Mouse (Mus musculus): ENCODE results near the gene 4931406P16Rik.
A peak's percentile ranks its signal among the peaks of the same experiment; 100 is the strongest.

4931406P16Rik gene

GRCm38 (mm10) chr7:34312786-34313442 is 437 bp downstream of the 4931406P16Rik start:
- peak; percentile 31 for DNase-seq (ENCODE audit: low read depth, low spot score)

- no peak for DNase-seq (ENCODE audit: low read depth, low spot score)
These were observed 4.1 kb downstream of the 4931406P16Rik start for GRCm38 (mm10) chr7:34309186-34309764.

GRCm38 (mm10) chr7:34308586-34308985 is 4.8 kb downstream of the 4931406P16Rik start:
- DNase-seq (ENCODE audit: low read depth, low spot score) = no peak

- no peak for DNase-seq (ENCODE audit: low read depth, low spot score)
These were observed 7.9 kb downstream of the 4931406P16Rik start for GRCm38 (mm10) chr7:34305454-34305853.

GRCm38 (mm10) chr7:34302651-34303050 is 10.7 kb downstream of the 4931406P16Rik start:
- no peak for DNase-seq (ENCODE audit: low read depth, low spot score)

GRCm38 (mm10) chr7:34301952-34302351 is 11.4 kb downstream of the 4931406P16Rik start:
- no peak for DNase-seq (ENCODE audit: low read depth, low spot score)

GRCm38 (mm10) chr7:34298818-34299217 is 14.5 kb downstream of the 4931406P16Rik start:
- DNase-seq (ENCODE audit: low read depth, low spot score) = no peak

GRCm38 (mm10) chr7:34296124-34296523 is 17.2 kb downstream of the 4931406P16Rik start:
- no peak for DNase-seq (ENCODE audit: low read depth, low spot score)

GRCm38 (mm10) chr7:34292633-34293032 is 20.7 kb downstream of the 4931406P16Rik start:
- DNase-seq (ENCODE audit: low read depth, low spot score) = no peak

- DNase-seq (ENCODE audit: low read depth, low spot score) = no peak
These were observed 22.1 kb downstream of the 4931406P16Rik start for GRCm38 (mm10) chr7:34291265-34291664.

GRCm38 (mm10) chr7:34290450-34291151 is 22.8 kb downstream of the 4931406P16Rik start:
- no peak for DNase-seq (ENCODE audit: low read depth, low spot score)

GRCm38 (mm10) chr7:34277656-34278055 is 35.7 kb downstream of the 4931406P16Rik start:
- no peak for DNase-seq (ENCODE audit: low read depth, low spot score)

GRCm38 (mm10) chr7:34276066-34276465 is 37.3 kb downstream of the 4931406P16Rik start:
- DNase-seq (ENCODE audit: low read depth, low spot score) = no peak

- no peak for DNase-seq (ENCODE audit: low read depth, low spot score)
These were observed 40.9 kb downstream of the 4931406P16Rik start for GRCm38 (mm10) chr7:34272465-34272864.

- DNase-seq (ENCODE audit: low read depth, low spot score) = no peak
These were observed 44.9 kb downstream of the 4931406P16Rik start for GRCm38 (mm10) chr7:34268463-34268862.

GRCm38 (mm10) chr7:34266421-34266820 is 46.9 kb downstream of the 4931406P16Rik start:
- DNase-seq (ENCODE audit: low read depth, low spot score) = no peak

GRCm38 (mm10) chr7:34265876-34266346 is 47.4 kb downstream of the 4931406P16Rik start:
- DNase-seq (ENCODE audit: low read depth, low spot score) = peak; percentile 16

- no peak for DNase-seq (ENCODE audit: low read depth, low spot score)
These were observed 49.9 kb downstream of the 4931406P16Rik start for GRCm38 (mm10) chr7:34263437-34263836.

GRCm38 (mm10) chr7:34258407-34258806 is 54.9 kb downstream of the 4931406P16Rik start:
- DNase-seq (ENCODE audit: low read depth, low spot score) = no peak

GRCm38 (mm10) chr7:34257279-34257678 is 56.1 kb downstream of the 4931406P16Rik start:
- no peak for DNase-seq (ENCODE audit: low read depth, low spot score)

- DNase-seq (ENCODE audit: low read depth, low spot score) = no peak
These were observed 57.4 kb downstream of the 4931406P16Rik start for GRCm38 (mm10) chr7:34255916-34256315.

- no peak for DNase-seq (ENCODE audit: low read depth, low spot score)
These were observed 58.2 kb downstream of the 4931406P16Rik start for GRCm38 (mm10) chr7:34255137-34255536.

- DNase-seq (ENCODE audit: low read depth, low spot score) = no peak
These were observed 61.3 kb downstream of the 4931406P16Rik start for GRCm38 (mm10) chr7:34252030-34252429.
